Mouse (Mus musculus): Measurements from ENCODE around the gene Nudt8. TPM values are rescaled to one million over a fixed set of nuclear protein-coding genes. Genes with fewer than 3 reads are reported as not detected.

Nudt8 gene
- polyA plus RNA-seq, 1 experiment from 2014 or later, result 26.8 TPM

DNA sequence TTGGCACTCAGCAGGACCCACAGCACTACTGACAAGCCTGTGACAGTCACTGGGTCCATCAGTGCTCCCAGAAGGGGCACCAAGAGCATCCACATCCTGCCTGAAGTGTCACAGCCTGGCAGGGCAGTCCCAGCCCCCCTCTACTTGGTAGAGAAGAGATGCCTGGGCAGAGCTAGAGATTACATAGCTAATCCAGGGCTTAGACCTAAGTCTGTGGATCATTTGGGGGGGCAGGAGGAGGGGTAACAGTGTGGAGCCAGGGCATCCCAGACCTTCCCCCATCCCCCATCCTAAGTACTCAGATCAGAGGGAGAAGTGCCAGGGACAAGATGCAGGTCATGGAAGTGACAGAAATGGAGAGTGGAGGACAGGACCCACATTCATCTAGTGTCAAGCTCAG lies 14.4 kb downstream of the Nudt8 start:
- H3K9ac ChIP-seq (replicated peaks; ENCODE audit: low read length), result no peak overlapping the region
- peaks cover 9% of the 10 kb centered on the region for H3K4me1 ChIP-seq (ENCODE audit: control insufficient read depth, insufficient read depth, low read length)
- no peak overlapping the region for H3K4me3 ChIP-seq (replicated peaks; ENCODE audit: low read depth, low read length)
- peaks cover 12% of the 10 kb centered on the region for H3K36me3 ChIP-seq (ENCODE audit: control insufficient read depth, insufficient read depth, low read length)
- ATAC-seq (ENCODE audit: low FRiP score, low TSS enrichment) (no peak), DNase-seq (no peak)
- no peaks in the 10 kb centered on the region for H3K9me3 ChIP-seq (ENCODE audit: control insufficient read depth, low read length)
- H3K4me2 ChIP-seq (ENCODE audit: low read length), result no peak overlapping the region
- H3K27ac ChIP-seq (replicated peaks; ENCODE audit: low read depth, low read length), result no peak overlapping the region
- no peaks in the 10 kb centered on the region for H3K27me3 ChIP-seq (ENCODE audit: control insufficient read depth, insufficient read depth, low read length)

DNA sequence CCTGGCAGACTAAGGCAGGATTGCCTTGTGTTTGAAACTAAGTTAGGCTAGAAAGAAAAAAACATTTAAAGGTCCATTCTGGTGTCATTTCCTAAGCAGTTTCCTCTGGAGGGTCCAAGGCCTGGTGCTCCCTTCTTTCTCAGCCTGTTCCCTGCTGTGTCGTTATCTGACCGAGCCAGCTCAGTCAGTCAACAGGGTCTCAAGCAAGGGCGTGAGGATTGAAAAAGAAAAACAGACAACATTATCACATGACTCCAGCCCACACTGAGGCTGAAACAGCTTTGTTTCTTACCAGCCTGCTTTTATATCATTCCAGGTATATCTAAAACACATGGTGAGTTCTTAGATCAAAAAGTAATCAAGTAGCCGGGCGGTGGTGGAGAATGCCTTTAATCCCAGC lies 15.3 kb downstream of the Nudt8 start:
- Histone ChIP-seq H3K9ac (replicated peaks; ENCODE audit: low read length) (no peak overlapping the region), H3K4me3 (replicated peaks; ENCODE audit: low read depth, low read length) (no peak overlapping the region), H3K36me3 (ENCODE audit: control insufficient read depth, insufficient read depth, low read length) (peaks cover 5% of the 10 kb centered on the region; the same call in 1 of the 2 replicates), H3K27ac (replicated peaks; ENCODE audit: low read depth, low read length) (no peak overlapping the region), H3K27me3 (ENCODE audit: control insufficient read depth, insufficient read depth, low read length) (no peaks in the 10 kb centered on the region), H3K9me3 (ENCODE audit: control insufficient read depth, low read length) (no peaks in the 10 kb centered on the region), H3K4me2 (ENCODE audit: low read length) (no peak overlapping the region), H3K4me1 (ENCODE audit: control insufficient read depth, insufficient read depth, low read length) (peaks cover 9% of the 10 kb centered on the region)
- ATAC-seq (ENCODE audit: low FRiP score, low TSS enrichment) (no peak), DNase-seq (no peak)
- 73% methylated on average over 5 of the region's 5 CpGs for WGBS

DNA sequence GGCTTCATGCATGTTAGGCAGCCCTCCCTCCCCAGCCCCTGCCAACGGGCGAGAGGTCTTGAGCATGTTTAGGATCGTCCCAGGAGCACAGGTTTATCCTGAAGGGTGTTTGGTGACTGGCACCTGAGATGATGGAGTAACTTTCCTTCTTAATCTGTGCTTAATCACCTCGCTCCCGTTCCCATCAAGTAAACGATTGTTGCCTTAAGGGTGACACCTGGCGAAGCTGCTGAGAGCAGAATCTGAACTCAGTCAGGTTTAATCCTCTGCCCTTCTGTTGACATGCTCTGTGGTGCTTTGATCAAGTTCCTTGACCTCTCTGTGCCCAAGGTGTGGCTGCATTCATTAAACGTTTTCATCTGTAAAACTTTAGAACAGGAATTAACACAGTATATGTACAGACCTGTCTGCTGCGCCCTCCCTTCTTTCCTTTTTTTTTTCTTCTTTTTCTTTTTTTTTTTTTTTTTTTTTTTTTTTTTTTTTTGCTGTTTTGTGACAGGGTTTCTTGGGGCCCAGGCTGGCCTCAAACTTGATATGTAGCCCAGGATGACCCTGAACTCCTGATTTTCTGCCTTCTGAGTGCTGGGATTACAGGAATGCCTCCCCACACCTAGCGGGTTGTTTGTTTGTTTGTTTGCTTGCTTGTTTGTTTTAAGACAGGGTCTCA lies 17.7 kb downstream of the Nudt8 start:
- no peak for DNase-seq
- H3K9ac ChIP-seq (replicated peaks; ENCODE audit: low read length), result no peak overlapping the region
- WGBS, result 65% methylated on average over 10 of the region's 10 CpGs
- H3K4me3 ChIP-seq (replicated peaks; ENCODE audit: low read depth, low read length), result no peak overlapping the region
- no peak for ATAC-seq (ENCODE audit: low FRiP score, low TSS enrichment)
- H3K4me2 ChIP-seq (ENCODE audit: low read length), result no peak overlapping the region
- no peaks in the 10 kb centered on the region for H3K4me1 ChIP-seq (ENCODE audit: control insufficient read depth, insufficient read depth, low read length)
- no peaks in the 10 kb centered on the region for H3K36me3 ChIP-seq (ENCODE audit: control insufficient read depth, insufficient read depth, low read length)
- H3K27me3 ChIP-seq (ENCODE audit: control insufficient read depth, insufficient read depth, low read length), result no peaks in the 10 kb centered on the region
- no peaks in the 10 kb centered on the region for H3K9me3 ChIP-seq (ENCODE audit: control insufficient read depth, low read length)
- no peak overlapping the region for H3K27ac ChIP-seq (replicated peaks; ENCODE audit: low read depth, low read length)

DNA sequence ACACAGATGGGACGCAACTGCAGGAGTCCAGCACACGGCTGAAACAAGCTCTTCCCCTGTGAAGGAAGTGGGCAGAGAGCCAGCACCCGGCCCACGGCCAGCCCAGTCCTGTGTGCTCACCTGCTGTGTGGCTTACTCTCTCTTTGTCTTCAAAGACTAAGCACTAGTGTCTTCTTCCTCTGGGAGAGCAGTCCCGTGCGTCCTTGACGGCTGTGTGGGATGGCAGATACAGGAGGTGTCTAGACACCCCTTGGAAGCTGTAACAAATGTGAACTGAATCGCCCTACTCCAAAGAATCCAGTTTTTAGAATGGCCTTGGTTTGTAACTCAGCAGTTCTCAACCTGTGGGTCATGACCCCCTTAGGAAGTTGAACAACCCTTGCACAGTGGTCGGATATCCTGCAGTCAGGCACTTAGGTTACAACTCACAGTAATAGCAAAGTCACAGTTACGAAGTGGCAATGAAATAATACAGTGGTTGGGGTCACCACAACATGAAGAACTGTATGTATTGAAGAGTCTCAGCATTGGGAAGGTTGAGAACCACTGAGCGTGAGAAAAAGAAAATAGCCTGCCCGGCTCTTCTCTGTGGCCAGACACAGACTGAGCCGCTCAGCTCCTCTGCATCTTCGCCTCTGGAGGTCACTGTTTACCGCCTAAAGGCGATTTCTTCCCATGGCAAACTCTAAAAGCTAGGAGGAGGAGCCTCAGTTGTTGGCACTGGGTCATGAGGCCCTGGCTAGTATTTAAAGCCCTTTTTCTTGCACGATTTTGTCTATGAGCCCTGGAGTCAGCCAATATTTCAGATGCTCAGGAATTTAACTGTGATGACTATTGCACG lies 18.6 kb downstream of the Nudt8 start:
- DNase-seq (peak; percentile 88), ATAC-seq (ENCODE audit: low FRiP score, low TSS enrichment) (0 out of 2 replicates have a peak, but pooled peaks have one; percentile 43)
- 27% methylated on average over 18 of the region's 18 CpGs for WGBS
- Histone ChIP-seq H3K4me1 (ENCODE audit: control insufficient read depth, insufficient read depth, low read length) (no peaks in the 10 kb centered on the region), H3K4me3 (replicated peaks; ENCODE audit: low read depth, low read length) (no peak overlapping the region), H3K4me2 (ENCODE audit: low read length) (no peak overlapping the region), H3K9ac (replicated peaks; ENCODE audit: low read length) (no peak overlapping the region; the same call in 1 of the 2 replicates), H3K27me3 (ENCODE audit: control insufficient read depth, insufficient read depth, low read length) (no peaks in the 10 kb centered on the region), H3K36me3 (ENCODE audit: control insufficient read depth, insufficient read depth, low read length) (no peaks in the 10 kb centered on the region), H3K27ac (replicated peaks; ENCODE audit: low read depth, low read length) (no peak overlapping the region), H3K9me3 (ENCODE audit: control insufficient read depth, low read length) (no peaks in the 10 kb centered on the region)

DNA sequence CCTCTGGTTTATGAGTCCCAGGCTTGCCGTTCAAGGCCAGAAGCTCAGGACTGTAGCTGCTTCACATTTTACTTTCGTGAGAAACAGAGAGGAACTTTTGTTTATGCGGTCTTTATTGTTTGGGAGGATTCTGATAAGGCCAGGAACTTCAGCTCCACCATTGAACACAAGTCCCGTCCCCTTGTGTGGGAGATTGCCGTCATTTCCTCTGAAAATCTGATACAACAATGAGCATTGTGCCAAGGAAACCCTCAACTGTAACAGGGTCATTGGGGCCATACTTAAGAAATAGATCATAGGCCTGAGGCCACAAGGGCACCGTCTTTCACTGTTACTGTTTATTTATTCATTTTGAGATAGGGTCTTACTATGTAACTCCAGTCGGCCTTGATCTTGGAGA lies 22.8 kb downstream of the Nudt8 start:
- no peak overlapping the region for H3K9ac ChIP-seq (replicated peaks; ENCODE audit: low read length)
- no peak overlapping the region for H3K4me3 ChIP-seq (replicated peaks; ENCODE audit: low read depth, low read length)
- no peaks in the 10 kb centered on the region for H3K4me1 ChIP-seq (ENCODE audit: control insufficient read depth, insufficient read depth, low read length)
- DNase-seq (no peak), ATAC-seq (ENCODE audit: low FRiP score, low TSS enrichment) (no peak)
- H3K9me3 ChIP-seq (ENCODE audit: control insufficient read depth, low read length), result no peaks in the 10 kb centered on the region
- H3K27me3 ChIP-seq (ENCODE audit: control insufficient read depth, insufficient read depth, low read length), result no peaks in the 10 kb centered on the region
- no peak overlapping the region for H3K4me2 ChIP-seq (ENCODE audit: low read length)
- H3K27ac ChIP-seq (replicated peaks; ENCODE audit: low read depth, low read length), result no peak overlapping the region
- WGBS, result 80% methylated on average over 7 of the region's 7 CpGs
- H3K36me3 ChIP-seq (ENCODE audit: control insufficient read depth, insufficient read depth, low read length), result no peaks in the 10 kb centered on the region

DNA sequence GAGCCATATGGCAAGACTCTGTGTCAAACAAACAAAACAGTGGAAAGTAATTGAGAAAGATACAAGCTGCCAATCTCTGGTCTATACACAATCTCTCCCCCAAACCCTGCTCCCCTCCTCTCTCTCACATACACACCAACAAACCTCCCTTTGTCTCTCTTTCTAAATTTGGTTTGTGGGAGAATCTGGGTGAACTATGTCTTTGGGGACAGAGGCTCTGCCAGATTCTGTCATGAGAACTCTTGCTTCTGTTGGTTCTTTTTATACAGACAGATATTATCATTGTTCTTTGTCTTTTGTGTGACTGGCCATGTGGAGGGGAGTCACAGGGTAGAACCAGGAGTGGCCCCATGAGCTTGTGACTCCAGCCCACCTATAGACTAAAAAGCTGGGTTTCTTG lies 27.2 kb downstream of the Nudt8 start:
- Histone ChIP-seq H3K36me3 (ENCODE audit: control insufficient read depth, insufficient read depth, low read length) (no peaks in the 10 kb centered on the region), H3K4me3 (replicated peaks; ENCODE audit: low read depth, low read length) (no peak overlapping the region), H3K27ac (replicated peaks; ENCODE audit: low read depth, low read length) (no peak overlapping the region), H3K4me2 (ENCODE audit: low read length) (no peak overlapping the region), H3K27me3 (ENCODE audit: control insufficient read depth, insufficient read depth, low read length) (no peaks in the 10 kb centered on the region), H3K9ac (replicated peaks; ENCODE audit: low read length) (no peak overlapping the region), H3K4me1 (ENCODE audit: control insufficient read depth, insufficient read depth, low read length) (no peaks in the 10 kb centered on the region), H3K9me3 (ENCODE audit: control insufficient read depth, low read length) (no peaks in the 10 kb centered on the region)
- DNase-seq, result no peak
- ATAC-seq (ENCODE audit: low FRiP score, low TSS enrichment), result no peak

DNA sequence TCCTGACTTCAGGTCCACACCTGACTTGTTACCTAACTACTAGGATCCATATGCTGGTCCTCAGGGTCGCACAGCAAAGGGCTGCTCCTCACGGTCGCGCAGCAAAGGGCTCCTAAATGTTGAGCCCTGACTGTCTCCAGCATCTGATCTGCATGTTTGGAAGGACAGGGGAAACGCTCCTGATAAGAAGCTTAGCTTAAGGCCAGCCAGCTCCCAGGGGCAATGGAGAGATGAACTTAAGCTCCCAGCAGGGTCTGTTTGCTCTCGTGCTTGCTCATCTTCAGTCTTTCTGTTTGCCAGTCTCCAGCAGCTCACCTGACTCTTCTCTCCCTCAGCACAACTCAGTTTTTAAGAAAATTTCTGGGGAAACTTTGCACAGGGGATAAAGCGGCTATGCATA lies 32.3 kb downstream of the Nudt8 start:
- H3K36me3 ChIP-seq (ENCODE audit: control insufficient read depth, insufficient read depth, low read length), result no peaks in the 10 kb centered on the region
- no peak overlapping the region for H3K4me2 ChIP-seq (ENCODE audit: low read length)
- no peak overlapping the region for H3K4me3 ChIP-seq (replicated peaks; ENCODE audit: low read depth, low read length)
- WGBS, result 57% methylated on average over 7 of the region's 7 CpGs
- no peak for ATAC-seq (ENCODE audit: low FRiP score, low TSS enrichment)
- no peaks in the 10 kb centered on the region for H3K27me3 ChIP-seq (ENCODE audit: control insufficient read depth, insufficient read depth, low read length)
- H3K4me1 ChIP-seq (ENCODE audit: control insufficient read depth, insufficient read depth, low read length), result 0 out of 2 replicates have a peak, but pooled peaks cover 4% of the 10 kb centered on the region
- H3K9me3 ChIP-seq (ENCODE audit: control insufficient read depth, low read length), result no peaks in the 10 kb centered on the region
- no peak overlapping the region for H3K9ac ChIP-seq (replicated peaks; ENCODE audit: low read length)
- no peak overlapping the region for H3K27ac ChIP-seq (replicated peaks; ENCODE audit: low read depth, low read length)
- DNase-seq, result no peak

DNA sequence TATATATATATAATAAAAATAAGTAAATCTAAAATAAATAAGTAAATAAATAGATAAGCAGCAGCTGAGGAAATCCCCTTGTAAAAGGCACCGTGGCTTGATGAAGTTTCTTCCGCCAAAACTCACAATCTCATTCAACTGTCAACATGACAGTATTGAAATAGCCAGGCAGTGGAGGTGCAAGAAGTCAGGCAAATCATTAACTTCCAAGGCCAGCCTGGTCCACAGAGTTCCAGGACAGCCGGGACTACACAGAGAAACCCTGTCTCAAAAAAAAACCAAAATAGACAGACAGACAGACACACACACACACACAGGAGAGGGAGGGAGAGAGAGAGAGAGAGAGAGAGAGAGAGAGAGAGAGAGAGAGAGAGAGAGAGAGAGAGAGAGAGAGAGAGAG lies 32.9 kb downstream of the Nudt8 start:
- Histone ChIP-seq H3K9me3 (ENCODE audit: control insufficient read depth, low read length) (no peaks in the 10 kb centered on the region), H3K36me3 (ENCODE audit: control insufficient read depth, insufficient read depth, low read length) (no peaks in the 10 kb centered on the region), H3K4me2 (ENCODE audit: low read length) (no peak overlapping the region), H3K4me1 (ENCODE audit: control insufficient read depth, insufficient read depth, low read length) (0 out of 2 replicates have a peak, but pooled peaks cover 4% of the 10 kb centered on the region), H3K27me3 (ENCODE audit: control insufficient read depth, insufficient read depth, low read length) (no peaks in the 10 kb centered on the region), H3K27ac (replicated peaks; ENCODE audit: low read depth, low read length) (no peak overlapping the region), H3K9ac (replicated peaks; ENCODE audit: low read length) (no peak overlapping the region), H3K4me3 (replicated peaks; ENCODE audit: low read depth, low read length) (no peak overlapping the region)
- no peak for DNase-seq
- 85% methylated on average over 3 of the region's 3 CpGs for WGBS
- ATAC-seq (ENCODE audit: low FRiP score, low TSS enrichment), result no peak

DNA sequence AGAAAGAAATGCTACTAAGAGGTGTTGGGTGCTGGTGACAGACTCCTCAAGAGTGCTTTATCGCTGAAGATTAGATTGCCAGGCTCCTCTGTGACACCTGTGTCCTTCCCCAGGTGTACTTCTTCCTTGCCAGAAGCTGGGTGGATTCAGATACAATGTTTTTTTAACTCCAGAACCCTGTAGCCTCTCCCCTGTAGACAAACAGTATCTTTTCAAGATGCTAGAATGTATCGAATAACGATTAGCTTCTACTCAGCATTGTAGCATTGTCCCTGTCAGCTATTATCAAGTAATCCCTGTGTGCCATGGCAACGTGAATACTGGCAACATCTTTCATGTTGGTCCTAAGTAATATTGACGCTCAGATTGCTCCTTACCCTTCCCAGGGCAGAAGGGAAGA lies 33.4 kb downstream of the Nudt8 start:
- 48% methylated on average over 5 of the region's 5 CpGs for WGBS
- no peak overlapping the region for H3K9ac ChIP-seq (replicated peaks; ENCODE audit: low read length)
- no peaks in the 10 kb centered on the region for H3K9me3 ChIP-seq (ENCODE audit: control insufficient read depth, low read length)
- 0 out of 2 replicates have a peak, but pooled peaks cover 4% of the 10 kb centered on the region for H3K4me1 ChIP-seq (ENCODE audit: control insufficient read depth, insufficient read depth, low read length)
- no peak for ATAC-seq (ENCODE audit: low FRiP score, low TSS enrichment)
- H3K4me3 ChIP-seq (replicated peaks; ENCODE audit: low read depth, low read length), result no peak overlapping the region
- H3K4me2 ChIP-seq (ENCODE audit: low read length), result no peak overlapping the region
- no peaks in the 10 kb centered on the region for H3K36me3 ChIP-seq (ENCODE audit: control insufficient read depth, insufficient read depth, low read length)
- H3K27ac ChIP-seq (replicated peaks; ENCODE audit: low read depth, low read length), result no peak overlapping the region
- DNase-seq, result no peak
- H3K27me3 ChIP-seq (ENCODE audit: control insufficient read depth, insufficient read depth, low read length), result no peaks in the 10 kb centered on the region
